Mouse (Mus musculus) megakaryocyte-erythroid progenitor cell, adult 5-6 weeks (primary cell): ENCODE measurements at regions not wholly inside any gene's neighbourhood (a gene's known extent, or its start where the extent isn't known, plus 50 kb on each side); places are given as distances from the start of the nearest gene placed in this dataset.

ENCODE experiments used
- ATAC-seq: replicated peaks from 2 replicates; pipeline ENCODE4 v1.8.0; 2016; ENCODE audit warnings: mild to moderate bottlenecking, inconsistent platforms; ENCODE audit not compliant: severe bottlenecking, poor library complexity, low FRiP score, low TSS enrichment

GRCm38 (mm10) chr7:84800966-84801365 is 52.4 kb upstream of the Olfr291 start:
- no peak for ATAC-seq

GRCm38 (mm10) chr7:84794655-84795054 is 58.7 kb upstream of the Olfr291 start:
- ATAC-seq = no peak

- peak; percentile 99 for ATAC-seq
These were observed 74.0 kb upstream of the Olfr291 start for GRCm38 (mm10) chr7:84779276-84779825.

GRCm38 (mm10) chr7:84777696-84778095 is 75.7 kb upstream of the Olfr291 start:
- ATAC-seq = no peak

- no peak for ATAC-seq
These were observed 66.5 kb upstream of the Zfand6 start for GRCm38 (mm10) chr7:84756261-84756660.

GRCm38 (mm10) chr7:84753361-84753760 is 63.6 kb upstream of the Zfand6 start:
- no peak for ATAC-seq

GRCm38 (mm10) chr7:84749434-84750301 is 59.9 kb upstream of the Zfand6 start:
- peak; percentile 91 for ATAC-seq

GRCm38 (mm10) chr7:84747847-84748246 is 58.1 kb upstream of the Zfand6 start:
- no peak for ATAC-seq

- no peak for ATAC-seq
These were observed 54.7 kb upstream of the Zfand6 start for GRCm38 (mm10) chr7:84744321-84745070.

- 0 out of 2 replicates have a peak, but pooled peaks have one; percentile 59 for ATAC-seq
These were observed 50.2 kb upstream of the Zfand6 start for GRCm38 (mm10) chr7:84739965-84740390.
